Mouse (Mus musculus) kidney, adult 2 months (tissue): ENCODE results near the gene Chga.

ENCODE experiments used
- CTCF ChIP-seq: fragments of 200-500 bp; conservative IDR thresholded peaks from 2 replicates; pipeline ENCODE4 v1.5.1; 2011; ENCODE audit warnings: low read depth, mild to moderate bottlenecking, control low read depth, low read length, moderate library complexity, mixed read lengths; ENCODE audit not compliant: insufficient read depth, insufficient read length
- POLR2A ChIP-seq: fragments of 200-500 bp; IDR thresholded peaks from one replicate; pipeline ENCODE4 v1.6.1; 2011; ENCODE audit warnings: low read depth, low read length, control low read depth

DNA sequence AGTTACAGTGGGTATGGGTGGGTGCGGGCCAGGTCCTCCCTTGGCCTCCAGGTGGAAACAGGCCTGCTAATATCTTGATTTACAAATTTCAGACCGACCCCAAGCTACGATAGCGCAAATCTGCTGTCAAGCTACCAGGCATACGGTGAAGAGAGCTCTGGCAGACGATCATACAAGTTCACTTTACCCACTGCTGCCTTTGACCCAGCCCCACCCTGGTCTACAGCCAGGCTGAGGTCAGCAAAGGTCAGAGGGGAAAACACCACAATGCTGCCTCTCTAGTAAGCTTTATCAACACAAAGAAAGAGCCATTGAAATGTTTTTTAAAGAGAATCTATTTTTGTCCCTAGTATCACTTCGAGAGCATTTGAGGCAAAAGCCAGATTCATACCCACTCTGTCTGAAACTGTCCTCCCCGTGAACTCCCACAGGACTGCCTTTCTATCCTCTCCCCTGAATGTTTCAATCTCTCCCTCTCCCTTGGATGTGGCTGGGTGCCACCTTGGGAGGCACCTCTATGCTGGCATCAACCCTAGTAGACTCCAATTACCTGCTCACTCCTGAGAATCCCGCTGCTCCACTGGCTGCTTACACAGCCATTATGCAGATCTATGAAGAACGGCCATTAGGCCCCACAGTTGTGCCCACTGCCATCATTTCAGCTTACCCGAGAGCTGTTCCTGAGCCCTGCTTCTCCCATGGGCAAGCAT, 53.2 kb downstream of the Chga start:
- no peak for TF ChIP-seq POLR2A
- TF ChIP-seq CTCF, result no peak
